Mouse (Mus musculus): ENCODE measurements at regions not wholly inside any gene's neighbourhood (a gene's known extent, or its start where the extent isn't known, plus 50 kb on each side); places are given as distances from the start of the nearest gene placed in this dataset.

DNA sequence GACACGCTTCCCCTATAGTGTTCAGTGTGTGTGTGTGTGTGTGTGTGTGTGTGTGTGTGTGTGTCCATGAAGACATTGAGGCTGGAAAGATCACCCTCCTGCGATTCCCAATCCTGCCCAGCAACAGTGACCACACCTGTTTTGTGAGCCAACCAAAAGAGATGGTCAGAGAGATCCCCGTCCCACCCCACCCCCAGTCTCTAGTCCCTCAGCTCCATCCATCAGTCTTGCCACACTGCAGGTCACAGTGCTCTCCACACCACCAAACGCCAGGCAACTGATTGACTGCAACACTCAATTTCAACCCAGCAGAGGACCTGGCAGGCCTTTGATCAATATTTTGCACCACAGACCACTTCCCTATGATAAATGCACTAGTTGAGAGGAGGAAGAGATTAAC is 530.0 kb upstream of the Kdm8 start:
- TF ChIP-seq POLR2A (IDR thresholded peaks at IDR 0.05; ENCODE audit: borderline replicate concordance, extremely low read depth, low read depth, low read length) (no peak), CTCF (IDR thresholded peaks at IDR 0.05; ENCODE audit: insufficient read depth, low read length) (no peak)
